Mouse (Mus musculus) bone marrow macrophage, adult 2 months (primary cell): ENCODE data around the gene Jade1.

Source experiments
- CTCF ChIP-seq: IDR thresholded peaks from 2 replicates; pipeline ENCODE4 v1.5.1; 2012; ENCODE audit warnings: low read depth, mild to moderate bottlenecking, low read length, moderate library complexity
- POLR2A ChIP-seq: IDR thresholded peaks from 2 replicates; pipeline ENCODE4 v1.6.1; 2012; ENCODE audit warnings: mild to moderate bottlenecking, low read depth, low read length, borderline replicate concordance

DNA sequence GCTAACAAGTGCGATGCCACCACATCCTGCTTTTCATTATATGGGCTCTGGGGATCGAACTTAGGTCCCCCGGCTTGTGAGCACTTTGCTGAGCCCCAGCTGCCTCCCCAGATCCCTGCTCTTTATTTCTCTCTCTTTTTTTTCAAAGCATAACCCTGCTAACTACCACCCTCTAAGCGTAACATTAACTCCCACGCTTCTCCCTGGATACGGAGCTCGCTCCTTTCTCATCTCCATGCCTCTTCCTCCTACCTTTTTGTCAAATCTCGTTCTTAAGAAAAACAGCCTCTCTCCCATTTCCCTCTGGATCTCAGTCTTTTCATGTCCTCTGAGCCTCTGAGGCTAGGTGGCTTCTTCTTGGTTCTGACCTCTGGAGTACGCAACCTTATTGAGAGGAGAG lies 45.3 kb upstream of the Jade1 start:
- no peak for TF ChIP-seq CTCF
- no peak for TF ChIP-seq POLR2A
